Mouse (Mus musculus): ENCODE data around the gene Olfr1297.

- TF ChIP-seq CTCF (IDR thresholded peaks at IDR 0.05; ENCODE audit: low read depth, low read length) (no peak), TAL1 (conservative IDR thresholded peaks at IDR 0.05; ENCODE audit: low read depth, low read length) (no peak), GATA1 (IDR thresholded peaks at IDR 0.05; ENCODE audit: borderline replicate concordance, low read length) (no peak), POLR2AphosphoS5 (IDR thresholded peaks at IDR 0.05; ENCODE audit: insufficient replicate concordance, low read depth, low read length) (no peak)
These were observed at the start of gene Olfr1297 for GRCm38 (mm10) chr2:111626397-111626796.
